8 mouse cellular contexts compared by ENCODE assay signal in the genomic region with DNA sequence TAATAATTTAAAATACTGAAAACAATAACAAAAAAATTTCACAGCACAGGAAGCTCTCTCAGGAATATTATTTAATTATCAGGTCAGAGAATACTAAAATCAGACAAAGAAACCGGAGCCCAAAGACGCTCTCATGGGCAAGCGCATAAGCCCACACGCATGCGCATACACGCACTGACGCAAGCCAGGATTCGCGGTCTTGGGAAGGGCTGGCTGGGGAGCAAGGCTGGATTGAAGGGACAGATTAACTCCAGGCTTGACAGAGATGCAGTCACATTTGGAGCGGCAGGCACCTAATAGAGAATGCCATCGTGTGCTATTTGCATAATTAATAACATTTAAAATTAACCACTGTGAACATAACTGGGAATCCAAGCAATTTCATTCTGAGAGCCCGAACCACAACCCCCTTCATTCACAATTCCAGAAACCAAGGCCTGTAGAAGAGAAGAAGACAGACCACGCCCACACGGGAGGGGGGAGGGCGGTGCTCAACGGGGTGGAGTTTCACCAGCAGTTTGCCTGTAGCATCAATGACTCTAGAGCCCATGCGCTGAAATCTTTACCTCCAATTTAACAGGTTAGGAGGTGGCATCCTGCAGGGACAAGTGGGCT.
DNase-seq lines count a peak whose midpoint lies in the region; ATAC-seq and TF ChIP-seq lines count a peak whose summit lies in the region.

No protein-coding gene starts in this region.

- peak; percentile 22 to 38 for DNase-seq in heart, adult 18-20 months
- no peak for DNase-seq in heart, adult 2 months
- DNase-seq in embryonic facial prominence, embryonic 10.5 days (ENCODE audit: low spot score) = peak; percentile 87
- peak; percentile 85 for DNase-seq in hindbrain, embryonic 10.5 days (ENCODE audit: low spot score)
- DNase-seq in layer of hippocampus, postnatal 25 days (ENCODE audit: extremely low spot score in 1 of 2, low spot score in 1 of 2) = peak; percentile 49 to 59
- DNase-seq in lung, postnatal 4 days = peak; percentile 27 to 43
- DNase-seq in spleen, postnatal 4 days (ENCODE audit: low spot score in 2 of 2) = no peak

- H3K9ac ChIP-seq in heart, adult 2 months (ENCODE audit: low read depth, low read length) = no peak overlapping the region
- H3K9ac ChIP-seq in stomach, embryonic 14.5 days (replicated peaks; ENCODE audit: low read depth, low read length) = no peak overlapping the region

- TF ChIP-seq EP300 in heart, adult 2 months (IDR thresholded peaks at IDR 0.05; ENCODE audit: insufficient read depth, low read depth, low read length) = no peak

- H3K9me3 ChIP-seq in embryonic facial prominence, embryonic 10.5 days = peaks cover 6% of the 10 kb centered on the region; the same call in 1 of the 2 replicates
- no peaks in the 10 kb centered on the region for H3K9me3 ChIP-seq in hindbrain, embryonic 10.5 days
- H3K9me3 ChIP-seq in stomach, embryonic 14.5 days (ENCODE audit: control insufficient read depth, low read depth, low read length) = 0 out of 2 replicates have a peak, but pooled peaks cover 3% of the 10 kb centered on the region

- no peak for TF ChIP-seq POLR2A in heart, adult 2 months (IDR thresholded peaks at IDR 0.05; ENCODE audit: insufficient read depth, low read depth, low read length)

- WGBS in heart, adult 2 months = 16% methylated on average over 17 of the region's 17 CpGs
- 9% methylated on average over 17 of the region's 17 CpGs for WGBS in embryonic facial prominence, embryonic 10.5 days
- WGBS in hindbrain, embryonic 10.5 days = 8% methylated on average over 17 of the region's 17 CpGs
- 17% methylated on average over 17 of the region's 17 CpGs for WGBS in stomach, embryonic 14.5 days

- H3K27ac ChIP-seq in heart, adult 2 months = no peak overlapping the region
- H3K27ac ChIP-seq in embryonic facial prominence, embryonic 10.5 days (replicated peaks) = peak overlapping the region; percentile 55
- H3K27ac ChIP-seq in hindbrain, embryonic 10.5 days = peak overlapping the region; percentile 71
- no peak overlapping the region for H3K27ac ChIP-seq in stomach, embryonic 14.5 days (ENCODE audit: low read length)

- no peak overlapping the region for H3K4me3 ChIP-seq in heart, adult 2 months
- peak overlapping the region; percentile 44 for H3K4me3 ChIP-seq in embryonic facial prominence, embryonic 10.5 days
- H3K4me3 ChIP-seq in hindbrain, embryonic 10.5 days = peak overlapping the region; percentile 36
- H3K4me3 ChIP-seq in stomach, embryonic 14.5 days (ENCODE audit: low read depth, low read length) = no peak overlapping the region

- no peaks in the 10 kb centered on the region for H3K36me3 ChIP-seq in heart, adult 2 months (ENCODE audit: control insufficient read depth, insufficient read depth, low read length)
- no peaks in the 10 kb centered on the region for H3K36me3 ChIP-seq in embryonic facial prominence, embryonic 10.5 days (replicated peaks)
- no peaks in the 10 kb centered on the region for H3K36me3 ChIP-seq in hindbrain, embryonic 10.5 days
- no peaks in the 10 kb centered on the region for H3K36me3 ChIP-seq in stomach, embryonic 14.5 days (ENCODE audit: control insufficient read depth, insufficient read depth, low read length)

- peak; percentile 53; the same call in 1 of the 2 replicates for ATAC-seq in stomach, embryonic 14.5 days (ENCODE audit: insufficient number of reproducible peaks, insufficient read depth, low FRiP score, low read depth)

- intact Hi-C loops in heart, adult 2 months (cut with DNase I) = no loop called here

- no peaks in the 10 kb centered on the region for H3K4me1 ChIP-seq in heart, adult 2 months (ENCODE audit: control insufficient read depth, insufficient read depth, low read length)
- H3K4me1 ChIP-seq in embryonic facial prominence, embryonic 10.5 days = peaks cover 9% of the 10 kb centered on the region
- peaks cover 5% of the 10 kb centered on the region; the same call in 1 of the 2 replicates for H3K4me1 ChIP-seq in hindbrain, embryonic 10.5 days (replicated peaks)
- no peaks in the 10 kb centered on the region for H3K4me1 ChIP-seq in stomach, embryonic 14.5 days (ENCODE audit: control insufficient read depth, insufficient read depth, low read length)

- no peak for TF ChIP-seq CTCF in heart, adult 2 months (IDR thresholded peaks at IDR 0.05)

- peak overlapping the region; percentile 39 for H3K4me2 ChIP-seq in stomach, embryonic 14.5 days (replicated peaks; ENCODE audit: low read depth, low read length)

- no peaks in the 10 kb centered on the region for H3K79me2 ChIP-seq in heart, adult 2 months (replicated peaks; ENCODE audit: control insufficient read depth, insufficient read depth, low read length)

- H3K27me3 ChIP-seq in heart, adult 2 months (ENCODE audit: control insufficient read depth, insufficient read depth, low read length) = no peaks in the 10 kb centered on the region
- H3K27me3 ChIP-seq in embryonic facial prominence, embryonic 10.5 days (replicated peaks; ENCODE audit: low read depth, poor library complexity, severe bottlenecking) = peaks cover 8% of the 10 kb centered on the region
- no peaks in the 10 kb centered on the region for H3K27me3 ChIP-seq in hindbrain, embryonic 10.5 days (ENCODE audit: insufficient read depth, poor library complexity, severe bottlenecking)
- H3K27me3 ChIP-seq in stomach, embryonic 14.5 days (ENCODE audit: control insufficient read depth, insufficient read depth, low read length) = no peaks in the 10 kb centered on the region

Comparison
In these comparisons a context has a peak if more than half of its experiments do, and no peak if none do; other contexts are left out.
1. DNase-seq: peak in heart, adult 18-20 months (2 of 2), embryonic facial prominence, embryonic 10.5 days (single experiment), hindbrain, embryonic 10.5 days (single experiment), layer of hippocampus, postnatal 25 days (2 of 2) and lung, postnatal 4 days (2 of 2); none in heart, adult 2 months (0 of 2) and spleen, postnatal 4 days (0 of 2).
2. H3K27ac ChIP-seq: peak in embryonic facial prominence, embryonic 10.5 days (single experiment) and hindbrain, embryonic 10.5 days (single experiment); none in heart, adult 2 months (single experiment) and stomach, embryonic 14.5 days (single experiment).
3. H3K4me3 ChIP-seq: peak in embryonic facial prominence, embryonic 10.5 days (single experiment) and hindbrain, embryonic 10.5 days (single experiment); none in heart, adult 2 months (single experiment) and stomach, embryonic 14.5 days (single experiment).